Mouse (Mus musculus) embryonic fibroblast, embryonic 13.5 days (primary cell): ENCODE data around the gene Git2.

Experiments
- CTCF ChIP-seq: IDR thresholded peaks from 2 replicates; pipeline ENCODE4 v1.5.1; 2011; ENCODE audit warnings: mild to moderate bottlenecking, control low read depth, low read length, moderate library complexity, borderline replicate concordance; ENCODE audit not compliant: insufficient read depth
- POLR2A ChIP-seq: IDR thresholded peaks from 2 replicates; pipeline ENCODE4 v1.6.1; 2011; ENCODE audit warnings: low read depth, mild to moderate bottlenecking, control low read depth, low read length, moderate library complexity

GRCm38 (mm10) chr5:114690633-114691567 is 84.4 kb downstream of the Git2 start, which contains the start of gene Gltp:
- no peak for TF ChIP-seq CTCF
- TF ChIP-seq POLR2A, result peak; percentile 61
